15 mouse cellular contexts compared by ENCODE assay signal in genomic region chr11:93771143-93771940, GRCm38 (mm10).
DNase-seq lines count a peak whose midpoint lies in the region; ATAC-seq and TF ChIP-seq lines count a peak whose summit lies in the region.
"Had no signal": no experiment of that assay in that cellular context is flagged by ENCODE, and none has a peak within 500 bp of the region (broad histone marks: within the 10 kb centered on the region; RNA-seq: fewer than 3 reads in every experiment).

No protein-coding gene starts in this region.

- no peaks in the 10 kb centered on the region for H3K4me1 ChIP-seq in lung, embryonic 14.5 days (ENCODE audit: insufficient read depth)
- no peaks in the 10 kb centered on the region for H3K4me1 ChIP-seq in lung, postnatal 0 days (ENCODE audit: insufficient read depth, low read depth, low read length)
- H3K4me1 ChIP-seq: forebrain, embryonic 10.5 days; heart, embryonic 13.5 days; intestine, embryonic 15.5 days had no signal

- ATAC-seq in lung, embryonic 14.5 days (ENCODE audit: insufficient read depth), result peak; percentile 54; the same call in 1 of the 2 replicates
- ATAC-seq in lung, postnatal 0 days, result no peak
- ATAC-seq: intestine, embryonic 15.5 days had no signal

- no peak overlapping the region for H3K27ac ChIP-seq in lung, embryonic 14.5 days (ENCODE audit: low read depth)
- no peak overlapping the region for H3K27ac ChIP-seq in lung, postnatal 0 days (ENCODE audit: low read length)
- H3K27ac ChIP-seq: forebrain, embryonic 10.5 days; heart, embryonic 13.5 days; intestine, embryonic 15.5 days; liver, embryonic 14.5 days had no signal

- H3K9me3 ChIP-seq in lung, embryonic 14.5 days (ENCODE audit: low read depth, low read length), result no peaks in the 10 kb centered on the region
- no peaks in the 10 kb centered on the region for H3K9me3 ChIP-seq in lung, postnatal 0 days (ENCODE audit: low read length)
- H3K9me3 ChIP-seq: forebrain, embryonic 10.5 days; intestine, embryonic 15.5 days had no signal

- peak; percentile 21 to 23 for DNase-seq in cerebellum, adult 18-20 months
- DNase-seq in cerebellum, adult 11-12 months, result no peak
- DNase-seq in lung, embryonic 14.5 days, result peak; percentile 73
- no peak for DNase-seq in lung, postnatal 0 days (ENCODE audit: low spot score)
- peak; percentile 7 for DNase-seq in 416B (ENCODE audit: low read depth)
- DNase-seq in cerebellum, postnatal 10 days, result peak; percentile 77
- no peak for DNase-seq in ovary, adult 18-20 months (ENCODE audit: low spot score)
- DNase-seq in right cerebral cortex, adult 2 months (ENCODE audit: low spot score in 2 of 2), result no peak
- DNase-seq: kidney, postnatal 25 days; thymus, postnatal 4 days had no signal

- no peaks in the 10 kb centered on the region for H3K27me3 ChIP-seq in lung, embryonic 14.5 days (ENCODE audit: insufficient read depth, low read length)
- no peaks in the 10 kb centered on the region for H3K27me3 ChIP-seq in lung, postnatal 0 days (replicated peaks; ENCODE audit: insufficient read depth, low read length)
- H3K27me3 ChIP-seq: intestine, embryonic 15.5 days had no signal

- no peaks in the 10 kb centered on the region for H3K36me3 ChIP-seq in lung, embryonic 14.5 days (ENCODE audit: insufficient read depth)
- no peaks in the 10 kb centered on the region for H3K36me3 ChIP-seq in lung, postnatal 0 days (ENCODE audit: insufficient read depth, low read length)
- H3K36me3 ChIP-seq: forebrain, embryonic 10.5 days; heart, embryonic 13.5 days; intestine, embryonic 15.5 days had no signal

- no peak overlapping the region for H3K9ac ChIP-seq in lung, embryonic 14.5 days
- H3K9ac ChIP-seq in lung, postnatal 0 days (replicated peaks; ENCODE audit: low read depth), result no peak overlapping the region
- H3K9ac ChIP-seq: heart, embryonic 13.5 days; intestine, embryonic 15.5 days; liver, embryonic 14.5 days had no signal

- H3K4me2 ChIP-seq in lung, embryonic 14.5 days, result no peak overlapping the region
- no peak overlapping the region for H3K4me2 ChIP-seq in lung, postnatal 0 days (replicated peaks; ENCODE audit: low read depth, low read length)
- H3K4me2 ChIP-seq: heart, embryonic 13.5 days; intestine, embryonic 15.5 days had no signal

- no peak overlapping the region for H3K4me3 ChIP-seq in lung, embryonic 14.5 days (ENCODE audit: low read depth, low read length)
- no peak overlapping the region for H3K4me3 ChIP-seq in lung, postnatal 0 days (ENCODE audit: low read depth, low read length)
- H3K4me3 ChIP-seq: forebrain, embryonic 10.5 days; heart, embryonic 13.5 days; intestine, embryonic 15.5 days; myocyte had no signal

- WGBS in lung, embryonic 14.5 days, result 49% methylated on average over 5 of the region's 5 CpGs
- WGBS in lung, postnatal 0 days, result 48% methylated on average over 5 of the region's 5 CpGs

- TF ChIP-seq EP300 in lung, postnatal 0 days (IDR thresholded peaks at IDR 0.05), result no peak

- no peak for TF ChIP-seq CTCF in lung, embryonic 14.5 days (IDR thresholded peaks at IDR 0.05; ENCODE audit: low read depth)
- no peak for TF ChIP-seq CTCF in lung, postnatal 0 days (IDR thresholded peaks at IDR 0.05)

Comparison
In these comparisons a context has a peak if more than half of its experiments do, and no peak if none do; other contexts are left out.
1. DNase-seq: peak in cerebellum, adult 18-20 months (2 of 2), lung, embryonic 14.5 days (single experiment), 416B (single experiment) and cerebellum, postnatal 10 days (2 of 2); none in cerebellum, adult 11-12 months (single experiment), lung, postnatal 0 days (single experiment), ovary, adult 18-20 months (single experiment) and right cerebral cortex, adult 2 months (0 of 2).